Mouse (Mus musculus): ENCODE data around the gene Pced1b.

DNA sequence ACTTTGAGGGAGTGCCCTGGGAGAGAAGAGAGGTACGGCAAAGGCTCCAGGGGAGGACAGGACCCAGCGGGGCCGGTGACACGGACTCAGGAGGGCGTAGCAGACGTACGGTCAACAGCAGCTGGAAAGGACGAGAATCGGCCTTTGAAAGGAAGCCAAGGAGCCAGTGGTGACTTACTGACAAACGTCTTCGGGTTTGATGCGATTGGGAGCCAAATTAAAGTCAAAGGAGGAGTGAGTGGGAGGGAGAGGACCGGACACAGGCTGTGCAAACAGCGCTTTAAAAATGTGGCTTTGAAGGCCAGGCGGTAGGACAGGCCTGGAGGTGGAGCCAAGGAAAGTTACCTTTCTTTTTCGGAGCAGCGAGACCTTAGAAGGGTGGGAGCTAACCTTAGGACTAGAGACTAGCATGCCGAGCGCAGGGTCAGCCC, 129.9 kb downstream of the Pced1b start:
- TF ChIP-seq FLI1 (IDR thresholded peaks at IDR 0.05; ENCODE audit: low read length) (no peak), GATA1 (IDR thresholded peaks at IDR 0.05; ENCODE audit: borderline replicate concordance, low read length) (no peak)

All from megakaryocyte, embryonic 14.5 days (primary cell).